Mouse (Mus musculus) WW6 (cell line): ENCODE measurements around the gene Tmem121b.

ENCODE experiments used
- DNase-seq: peaks from one replicate; pipeline ENCODE4 v3.0.0-alpha.2; 2013; ENCODE audit warnings: low read depth, low spot score

The Tmem121b gene

DNA sequence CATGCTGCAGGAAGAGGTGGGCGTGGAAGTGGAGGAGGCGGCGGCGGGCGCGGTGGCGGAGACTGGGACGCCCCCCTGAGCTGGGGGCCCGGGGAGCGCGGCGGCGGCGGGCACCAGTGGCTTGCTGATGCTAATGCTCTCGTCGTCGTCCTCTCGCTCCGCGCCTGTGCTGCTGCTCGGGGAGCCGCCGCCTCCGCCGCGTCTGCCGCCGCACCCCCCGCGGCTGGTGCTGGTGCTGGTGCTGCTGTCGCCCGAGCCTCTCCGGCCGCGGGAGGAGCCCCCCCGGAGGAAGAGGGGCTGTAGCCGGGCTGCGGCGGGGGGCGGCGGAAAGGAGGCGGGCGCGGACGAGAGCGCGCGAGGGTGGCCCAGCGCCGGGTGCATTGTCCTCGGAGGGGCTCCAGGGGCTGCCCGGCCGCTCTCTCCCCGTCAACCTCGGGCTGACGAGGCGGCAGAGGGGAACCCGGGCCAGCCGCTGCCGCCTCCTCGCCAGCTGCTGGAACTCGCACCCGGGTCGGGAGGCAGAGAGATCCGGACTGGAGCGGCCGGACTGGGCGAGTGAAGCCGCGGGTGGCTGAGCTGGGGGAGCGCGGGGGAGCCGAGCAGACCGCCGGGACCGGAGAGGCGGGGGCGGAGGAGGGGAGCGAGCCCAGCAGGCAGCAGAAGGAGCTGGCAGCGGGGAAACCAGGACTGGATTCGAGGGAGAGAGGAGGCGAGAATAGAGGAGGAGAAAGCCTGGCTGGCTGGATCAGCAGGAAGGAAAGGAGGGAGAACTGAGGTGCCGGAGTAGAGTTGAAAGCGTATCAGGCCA is at the start of gene Tmem121b:
Gene Tmem121b, minus strand, starts transcription at position 434 of the 808 bp plus-strand sequence.
- DNase-seq, result no peak

DNA sequence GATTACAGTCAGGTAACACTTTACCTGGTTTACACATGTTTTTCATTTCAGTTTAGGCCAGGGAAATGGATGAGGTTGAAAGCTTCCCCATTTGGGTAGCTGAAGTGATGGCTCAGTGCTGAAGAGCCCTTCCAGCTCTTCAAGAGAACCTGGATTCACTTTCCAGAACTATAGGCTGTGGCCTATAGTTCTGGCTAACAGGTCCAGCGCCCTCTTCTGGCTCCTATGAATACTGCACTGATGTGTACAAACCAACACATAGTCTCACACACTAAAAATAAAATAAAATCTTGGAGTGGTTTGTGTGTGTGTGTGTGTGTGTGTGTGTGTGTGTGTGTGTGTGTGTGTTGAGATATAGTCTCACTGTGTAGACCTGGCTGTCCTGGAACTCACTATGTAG is 48.5 kb upstream of the Tmem121b start:
- DNase-seq, result no peak

DNA sequence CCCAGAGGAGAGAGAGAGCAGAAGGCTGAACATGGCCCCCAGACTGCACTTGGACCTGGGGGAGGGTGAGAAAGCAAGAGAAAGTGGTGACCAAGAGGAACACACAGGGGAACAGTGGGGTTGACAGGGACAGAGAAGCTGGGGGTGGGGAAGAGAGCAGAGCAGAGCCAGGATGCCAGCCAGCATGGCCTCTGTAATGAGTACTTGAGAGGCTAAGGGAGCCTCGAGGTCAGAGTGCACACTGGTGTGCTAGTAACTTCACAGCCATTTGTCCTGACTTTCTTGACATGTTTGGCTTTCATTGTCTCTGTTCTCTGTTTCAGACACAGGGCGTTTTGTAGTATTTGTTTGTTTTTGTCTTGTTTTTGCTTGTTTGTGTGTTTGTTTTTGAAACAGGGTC is 47.8 kb upstream of the Tmem121b start:
- DNase-seq, result no peak

DNA sequence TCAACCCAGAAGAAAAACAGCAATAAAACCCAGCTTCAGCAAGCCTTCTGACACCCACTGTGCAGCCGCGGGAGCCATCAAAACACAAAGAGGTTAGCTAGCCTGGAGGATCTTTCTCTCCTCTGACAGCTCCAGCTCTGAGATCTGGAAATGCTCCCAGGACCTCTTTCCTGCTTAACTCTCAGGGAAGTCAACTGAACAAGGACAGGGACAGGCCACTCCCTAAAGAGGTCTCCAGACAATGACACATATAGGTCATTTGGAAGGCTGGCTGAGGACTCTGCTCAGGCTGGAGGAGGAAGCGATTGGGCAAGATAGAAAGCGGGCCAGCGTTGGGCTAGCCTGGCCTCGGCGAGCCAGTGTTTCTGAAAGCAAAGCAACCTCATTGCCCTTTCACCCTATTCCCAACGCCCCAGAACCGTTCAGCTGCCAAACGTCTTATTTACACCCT is 46.2 kb upstream of the Tmem121b start:
- no peak for DNase-seq

DNA sequence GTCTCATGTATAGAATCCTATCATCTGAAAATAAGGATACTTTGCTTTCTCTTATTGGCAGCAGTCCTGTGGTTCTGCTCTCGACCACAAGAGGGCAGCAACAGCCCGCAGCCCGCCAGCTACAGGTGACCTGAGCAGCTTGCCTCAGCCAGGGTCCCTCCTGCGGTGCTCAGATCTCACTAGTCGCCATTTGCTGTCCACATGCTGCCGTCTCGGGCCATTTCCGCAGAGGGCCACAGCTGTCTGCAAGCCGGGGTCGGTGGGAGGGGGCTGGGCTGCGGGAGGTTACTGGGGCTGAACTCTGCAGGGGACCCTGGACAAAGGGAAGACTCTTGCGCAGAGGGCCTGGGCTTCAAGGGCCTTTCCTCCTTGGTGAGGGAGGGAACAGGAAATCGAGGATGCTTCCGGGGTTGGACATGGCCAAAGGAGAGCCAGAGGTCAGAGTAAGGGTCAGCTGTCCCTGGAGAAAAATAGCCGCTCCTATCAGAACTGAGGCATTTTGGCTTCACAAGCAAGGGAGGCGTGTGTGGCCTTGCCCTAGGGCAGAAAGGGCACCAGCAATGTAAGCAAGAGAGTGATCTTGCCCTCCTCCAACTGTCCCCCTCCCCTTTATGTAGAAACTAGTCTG is 45.6 kb upstream of the Tmem121b start:
- DNase-seq, result no peak

DNA sequence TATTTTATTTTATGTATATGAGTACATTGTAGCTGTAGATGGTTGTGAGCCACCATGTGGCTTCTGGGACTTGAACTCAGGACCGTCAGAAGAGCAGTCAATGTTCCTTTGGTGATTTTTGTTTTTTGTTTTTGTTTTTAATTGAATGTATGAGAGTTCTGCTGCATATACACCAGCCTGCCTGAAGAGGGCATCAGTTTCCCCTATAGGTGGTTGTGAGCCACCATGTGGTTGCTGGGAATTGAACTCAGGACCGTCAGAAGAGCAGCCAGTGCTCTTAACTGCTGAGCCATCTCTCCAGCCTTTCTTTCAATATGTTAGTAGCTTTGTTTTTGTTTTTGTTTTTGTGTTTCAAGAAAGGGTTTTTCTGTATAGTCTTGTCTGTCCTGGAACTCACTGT is 42.7 kb upstream of the Tmem121b start:
- DNase-seq, result no peak

DNA sequence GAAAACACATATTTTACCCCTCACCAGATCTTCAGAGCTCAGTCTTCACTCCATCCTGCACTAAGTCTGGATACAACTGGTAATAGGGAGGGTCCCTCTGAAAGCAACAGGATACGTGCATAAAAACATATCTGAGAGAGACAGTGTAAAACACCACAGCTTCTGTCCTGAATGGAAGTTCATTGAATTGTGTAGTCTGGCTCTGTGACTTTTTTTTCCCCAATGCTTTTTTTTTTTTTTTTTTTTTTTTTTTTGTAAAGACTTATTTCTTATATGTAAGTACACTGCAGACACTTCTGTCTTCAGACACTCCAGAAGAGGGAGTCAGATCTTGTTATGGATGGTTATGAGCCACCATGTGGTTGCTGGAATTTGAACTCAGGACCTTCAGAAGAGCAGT is 39.0 kb upstream of the Tmem121b start:
- no peak for DNase-seq

DNA sequence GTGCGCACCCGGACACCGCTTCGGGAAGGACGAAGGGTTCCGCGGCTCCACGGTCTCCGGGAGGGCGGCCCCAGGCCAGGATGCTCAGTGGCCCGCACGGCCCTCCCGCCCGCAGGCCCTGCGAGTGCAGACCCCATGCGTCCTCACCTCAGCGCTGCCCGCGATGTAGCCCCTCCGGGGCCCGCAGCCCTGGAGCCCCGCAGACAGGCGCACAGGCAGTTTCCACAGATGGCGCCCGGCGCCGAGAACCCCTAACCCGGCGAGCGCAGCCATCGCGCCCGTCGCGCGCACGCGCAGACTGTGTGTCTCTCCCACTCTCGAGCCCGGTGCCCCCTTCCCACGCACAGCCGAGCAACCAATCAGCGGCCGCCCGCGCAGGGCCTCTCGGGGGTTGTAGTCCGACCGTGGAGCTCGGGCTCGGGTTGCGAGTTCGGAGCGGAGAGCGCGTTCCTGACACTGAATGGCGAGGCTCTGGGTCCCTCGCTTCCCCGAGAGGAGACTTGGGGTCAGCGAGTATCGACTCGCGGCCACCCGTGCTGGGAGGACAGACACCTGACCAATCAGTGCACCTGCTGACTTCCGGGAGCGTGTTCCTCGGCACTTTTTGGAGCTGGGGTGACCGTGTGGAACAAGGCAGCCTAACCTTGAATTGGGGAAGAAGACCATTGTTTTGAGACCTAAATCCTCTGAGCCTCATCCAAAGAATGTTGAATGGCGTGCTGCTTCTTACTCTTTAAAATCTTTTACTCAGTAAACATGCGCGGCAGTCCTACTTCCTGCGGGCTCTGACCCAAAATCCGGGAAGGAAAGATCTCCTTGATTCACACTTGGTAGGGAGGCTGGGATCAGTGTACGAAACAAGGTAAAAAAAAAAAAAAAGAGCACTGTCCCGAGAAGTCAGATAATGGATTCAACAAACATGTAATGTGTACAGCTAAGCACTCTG is 37.7 kb upstream of the Tmem121b start, which contains the start of gene Hdhd5:
Gene Hdhd5, minus strand, starts transcription at position 300 of the 946 bp plus-strand sequence.
- DNase-seq, result peak; percentile 96

DNA sequence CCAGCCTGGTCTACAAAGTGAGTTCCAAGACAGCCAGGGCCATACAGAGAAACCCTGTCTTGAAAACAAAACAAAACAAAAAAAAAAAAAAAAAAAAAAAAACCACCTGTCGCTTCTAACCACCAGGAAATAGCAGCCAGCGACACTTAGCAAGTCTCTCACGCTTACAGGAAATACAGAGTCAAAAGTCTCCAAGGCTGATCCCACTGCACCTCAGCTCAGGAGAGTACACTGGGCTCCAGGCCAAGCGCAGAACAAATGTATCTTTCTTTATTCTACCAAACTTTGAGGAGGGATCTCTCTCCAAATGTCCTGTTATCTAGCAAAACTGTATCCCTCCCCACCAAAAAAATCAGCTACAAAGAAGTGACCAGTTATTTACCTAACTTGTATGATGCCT is 35.5 kb upstream of the Tmem121b start:
- no peak for DNase-seq

DNA sequence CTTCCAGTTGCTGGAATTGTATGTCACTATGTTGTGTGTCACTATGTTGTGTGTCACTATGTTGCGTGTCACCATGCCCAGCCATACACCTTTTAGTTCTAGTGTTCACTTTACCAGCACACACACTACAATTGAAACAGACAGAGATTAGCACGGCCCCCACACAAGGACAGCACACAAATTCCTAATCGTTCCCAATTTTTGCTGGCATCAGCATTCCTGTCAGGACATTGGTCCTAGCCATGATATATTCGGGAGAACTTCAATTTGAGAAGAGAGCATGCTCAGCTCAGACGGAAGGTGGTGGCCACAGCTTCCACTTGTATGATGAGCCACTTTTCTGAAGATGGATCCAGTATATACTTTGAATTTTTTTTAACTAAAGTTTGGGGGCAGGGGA is 31.2 kb upstream of the Tmem121b start:
- DNase-seq, result no peak

DNA sequence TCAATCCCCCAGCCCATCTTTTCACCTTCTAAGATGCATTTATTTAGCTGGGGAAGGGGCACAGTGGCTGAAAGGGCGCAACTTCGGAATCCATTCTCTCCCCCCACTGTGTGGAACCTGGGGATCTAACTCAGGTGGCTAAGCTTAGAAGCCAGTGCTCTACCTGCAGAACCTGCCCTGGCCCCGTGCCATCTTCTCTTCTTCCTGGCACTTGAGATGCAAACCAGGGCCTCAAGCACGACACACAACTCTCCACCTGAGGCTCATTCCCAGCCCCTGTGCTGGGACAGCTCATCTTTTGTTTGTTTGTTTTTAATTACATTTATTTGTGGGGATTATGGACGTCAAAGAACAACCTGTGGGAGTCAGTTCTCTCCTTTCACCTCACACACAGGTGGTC is 26.0 kb upstream of the Tmem121b start:
- no peak for DNase-seq

DNA sequence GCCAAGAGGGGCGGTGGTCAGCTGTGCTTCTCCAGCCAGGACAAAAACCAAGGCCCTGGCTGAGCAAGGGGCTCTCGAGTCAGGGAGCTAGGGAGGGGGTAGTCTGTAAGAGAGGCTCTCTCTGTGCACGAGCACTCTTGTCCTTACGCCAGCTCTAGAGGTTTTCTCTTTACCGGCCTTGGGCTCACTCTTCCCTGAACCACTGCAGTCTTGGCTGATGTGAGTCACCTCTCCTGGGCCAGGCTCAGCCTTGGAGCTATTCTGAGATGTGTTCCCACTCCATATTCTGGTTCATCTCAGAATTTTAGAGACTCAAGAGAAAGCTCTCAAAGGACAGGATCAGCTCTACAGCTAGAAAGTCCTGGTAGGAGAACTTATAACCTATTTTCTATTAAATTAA is 23.7 kb upstream of the Tmem121b start:
- DNase-seq, result no peak

DNA sequence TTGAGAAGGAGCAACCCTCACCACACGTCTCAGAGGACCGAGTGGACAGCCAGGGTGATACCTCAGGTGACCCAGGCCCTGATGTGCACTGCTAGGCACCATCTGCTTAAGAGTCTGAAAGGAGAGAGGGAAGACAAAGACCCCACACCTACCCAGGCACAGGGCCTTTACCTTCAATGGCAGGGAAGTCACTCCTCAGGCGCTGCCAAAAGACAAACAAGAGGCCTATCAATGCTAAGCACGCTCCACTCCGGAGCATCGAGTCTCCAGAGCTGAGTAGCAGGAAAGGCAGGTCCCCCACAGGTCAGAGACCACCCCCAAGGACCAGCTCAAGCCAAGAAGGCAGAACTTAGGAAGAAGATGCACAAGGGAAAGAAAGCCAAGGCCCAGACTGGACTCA is 23.3 kb upstream of the Tmem121b start:
- DNase-seq, result no peak

DNA sequence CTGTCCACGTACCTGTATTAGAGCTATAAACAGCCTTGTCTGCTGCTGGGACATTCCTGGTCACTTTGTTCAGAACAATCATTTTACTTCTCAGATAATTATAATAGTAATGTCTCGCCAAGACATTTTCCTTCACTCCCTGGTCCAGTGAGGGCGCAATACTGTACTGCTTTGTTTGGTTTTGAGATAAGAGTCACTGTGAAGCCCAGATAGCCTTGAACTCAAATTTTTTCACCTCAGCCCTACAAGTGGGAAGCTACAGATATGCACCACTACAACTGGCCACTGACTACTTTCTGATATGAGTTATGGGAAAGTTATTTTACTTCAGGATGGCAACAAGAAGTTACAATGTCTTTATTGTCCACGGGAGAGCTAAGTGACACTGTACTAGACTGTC is 22.8 kb upstream of the Tmem121b start:
- no peak for DNase-seq

DNA sequence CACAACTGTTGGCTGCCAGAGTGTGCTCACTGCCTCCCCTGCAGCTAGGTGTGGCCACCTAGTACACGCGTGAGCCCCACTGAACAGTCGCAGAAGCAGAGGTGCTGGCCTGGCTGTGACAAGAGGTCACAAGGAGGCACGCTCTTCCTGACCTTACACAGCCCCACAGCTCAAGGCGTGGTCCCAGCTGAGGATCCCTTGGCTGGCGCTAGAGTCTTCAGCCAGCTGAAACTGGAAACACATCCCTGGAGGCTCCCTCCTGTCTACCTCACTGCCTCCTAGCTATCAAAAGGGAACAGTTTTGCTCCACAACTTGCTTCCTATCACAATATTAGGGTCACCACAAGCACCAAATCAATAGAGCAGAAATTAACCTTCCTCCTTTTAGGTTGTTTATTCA is 17.6 kb upstream of the Tmem121b start:
- DNase-seq, result no peak

DNA sequence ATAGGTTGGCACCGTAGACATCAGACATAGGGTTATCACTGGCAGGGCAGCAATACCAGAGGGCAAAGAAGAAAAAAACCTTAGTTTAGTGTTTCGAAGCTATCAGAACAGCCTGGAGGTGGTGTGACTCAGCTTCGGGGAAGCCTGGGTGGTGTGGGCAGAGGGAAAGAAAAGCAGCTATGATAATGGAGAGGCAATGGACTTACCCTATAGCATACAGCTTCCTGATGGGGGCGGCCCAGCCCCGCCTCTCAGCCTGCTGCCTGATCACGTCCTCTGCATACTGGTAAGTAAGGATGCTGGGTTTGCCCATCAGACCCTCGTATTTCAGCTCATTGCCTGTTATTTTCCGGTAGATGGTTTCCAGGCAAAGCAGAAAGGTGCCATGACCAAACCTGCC is 16.8 kb upstream of the Tmem121b start:
- no peak for DNase-seq

DNA sequence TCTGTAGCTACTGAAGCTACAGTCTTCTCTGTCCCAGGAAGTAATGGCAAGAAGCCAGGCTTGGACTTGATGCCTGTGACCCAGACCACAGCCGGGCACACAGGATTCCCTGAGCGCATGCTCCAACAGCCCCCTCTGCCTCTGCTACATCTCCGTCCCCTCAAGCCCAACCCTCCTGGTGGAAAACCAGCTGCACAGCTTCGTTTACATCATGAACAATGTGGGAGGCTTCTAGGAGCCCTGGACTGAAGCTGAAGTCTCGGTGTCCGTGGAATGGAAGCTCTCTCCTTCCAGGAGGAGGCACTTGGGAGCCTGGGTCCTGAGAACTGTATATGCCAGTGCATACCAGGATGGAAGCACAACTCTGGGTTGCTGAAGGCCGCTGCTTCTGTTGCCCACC is 16.4 kb upstream of the Tmem121b start:
- no peak for DNase-seq

DNA sequence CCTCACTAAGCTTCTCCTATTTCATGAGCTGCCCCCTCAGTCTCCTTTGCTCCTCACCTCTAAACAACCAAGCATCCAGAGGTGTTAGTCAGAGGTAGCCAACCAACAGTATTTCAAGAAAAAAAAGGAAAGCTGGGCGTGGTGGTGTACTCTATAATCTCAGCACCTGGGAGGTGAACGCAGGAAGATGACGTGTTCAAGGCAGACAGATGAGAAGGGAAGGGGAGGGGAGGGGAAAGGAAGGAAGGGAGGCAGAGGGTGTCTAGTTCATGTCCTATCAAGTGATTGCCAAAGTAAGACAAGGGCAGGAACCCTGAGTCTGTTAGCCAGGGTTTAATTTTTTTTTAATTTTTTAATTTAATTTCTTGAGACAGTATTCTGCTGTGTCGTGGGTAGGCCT is 15.0 kb upstream of the Tmem121b start:
- no peak for DNase-seq

DNA sequence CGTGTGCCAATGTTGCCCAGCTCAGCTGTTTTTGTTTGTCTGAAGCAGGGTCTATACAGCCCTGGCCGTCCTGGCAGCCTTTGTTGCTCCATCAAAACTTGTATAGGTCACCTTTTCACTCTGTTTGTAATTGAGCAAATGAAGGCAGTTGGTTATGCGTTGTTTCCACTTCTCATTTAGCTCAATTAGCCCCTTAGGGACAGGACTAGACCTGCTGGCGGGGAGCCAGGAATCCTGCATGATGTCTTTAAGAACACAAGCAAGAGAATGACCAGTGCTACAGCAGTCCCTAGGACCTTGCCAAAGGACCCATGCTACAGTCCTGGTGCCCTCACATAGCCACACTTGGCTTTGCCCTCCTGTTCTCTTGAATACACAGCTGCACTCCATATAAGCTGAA is 11.9 kb upstream of the Tmem121b start:
- no peak for DNase-seq

DNA sequence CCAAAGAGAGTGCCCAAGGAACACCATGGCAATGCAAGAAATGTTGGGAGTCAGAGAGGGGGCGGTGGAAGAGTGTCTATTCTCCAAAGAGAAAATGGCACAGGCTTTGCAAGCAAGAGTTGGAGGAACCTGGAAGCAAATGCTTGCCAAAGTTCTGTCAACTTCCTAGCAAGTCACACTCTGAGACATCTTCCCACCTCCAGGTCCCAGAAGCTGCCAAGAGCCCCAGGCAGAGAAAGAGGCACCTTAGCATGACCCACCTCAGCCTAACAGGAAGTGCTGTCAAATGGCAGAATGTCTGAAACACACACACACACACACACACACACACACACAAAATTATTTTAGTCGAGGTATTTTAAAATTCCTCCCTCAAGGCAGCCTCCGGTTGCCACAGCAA is 10.4 kb upstream of the Tmem121b start:
- DNase-seq, result no peak

DNA sequence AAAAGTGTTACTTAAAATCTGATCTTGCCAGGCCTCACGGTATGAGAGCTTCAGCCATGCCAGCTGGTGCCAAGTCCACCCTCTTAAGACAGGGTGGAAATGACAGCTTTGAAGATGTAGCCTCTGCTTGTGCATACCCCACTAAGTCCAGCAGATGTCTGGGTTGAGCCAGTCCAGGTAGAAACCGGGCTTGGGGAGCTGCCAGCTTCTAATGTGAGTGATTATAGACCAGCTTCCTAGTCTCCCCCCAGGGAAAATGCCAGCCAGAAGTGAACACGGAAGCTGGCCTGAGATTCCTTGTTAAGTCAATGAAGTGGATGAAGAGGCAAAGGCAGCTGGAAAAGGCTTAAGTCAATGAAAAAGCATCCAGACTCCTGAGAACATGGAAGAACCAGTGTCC is 2.9 kb upstream of the Tmem121b start:
- DNase-seq, result no peak
